Comparison of ENCODE assay signal across 21 mouse cellular contexts in genomic region chr8:50592899-50593454, GRCm38 (mm10).
A peak's percentile ranks its signal among the peaks of the same experiment; 100 is the strongest.
DNase-seq lines count a peak whose midpoint lies in the region; ATAC-seq lines count a peak whose summit lies in the region.
"Had no signal": no experiment of that assay in that cellular context is flagged by ENCODE, and none has a peak within 500 bp of the region (broad histone marks: within the 10 kb centered on the region; RNA-seq: fewer than 3 reads in every experiment).

No protein-coding gene starts in this region.

- no peak overlapping the region for H3K27ac ChIP-seq in forebrain, embryonic 13.5 days
- no peak overlapping the region for H3K27ac ChIP-seq in forebrain, embryonic 10.5 days
- H3K27ac ChIP-seq in midbrain, embryonic 12.5 days (replicated peaks): no peak overlapping the region
- no peak overlapping the region for H3K27ac ChIP-seq in midbrain, embryonic 16.5 days (ENCODE audit: low read length)
- H3K27ac ChIP-seq in neural tube, embryonic 13.5 days (replicated peaks): no peak overlapping the region
- H3K27ac ChIP-seq: embryonic facial prominence, embryonic 10.5 days; heart, embryonic 10.5 days had no signal

- DNase-seq in forebrain, embryonic 10.5 days (ENCODE audit: extremely low spot score, low spot score): no peak
- no peak for DNase-seq in neural tube, embryonic 10.5 days (ENCODE audit: extremely low spot score, low spot score)
- DNase-seq in retina, embryonic 14.5 days (ENCODE audit: low spot score): peak; percentile 13
- DNase-seq: adrenal gland, postnatal 14 days; cerebellum, adult 2 months; cerebellum, postnatal 10 days; gastrocnemius, postnatal 36 days; heart, adult 11 months; heart, postnatal 10 days; heart, postnatal 4 days had no signal

- H3K4me2 ChIP-seq in forebrain, embryonic 13.5 days: no peak overlapping the region
- no peak overlapping the region for H3K4me2 ChIP-seq in midbrain, embryonic 12.5 days (replicated peaks)
- no peak overlapping the region for H3K4me2 ChIP-seq in midbrain, embryonic 16.5 days (ENCODE audit: low read length)
- H3K4me2 ChIP-seq in neural tube, embryonic 13.5 days: no peak overlapping the region

- H3K4me1 ChIP-seq in forebrain, embryonic 13.5 days: no peaks in the 10 kb centered on the region
- H3K4me1 ChIP-seq in forebrain, embryonic 10.5 days: no peaks in the 10 kb centered on the region
- no peaks in the 10 kb centered on the region for H3K4me1 ChIP-seq in midbrain, embryonic 12.5 days
- no peaks in the 10 kb centered on the region for H3K4me1 ChIP-seq in midbrain, embryonic 16.5 days (ENCODE audit: control insufficient read depth, insufficient read depth, low read length)
- no peaks in the 10 kb centered on the region for H3K4me1 ChIP-seq in neural tube, embryonic 13.5 days (replicated peaks)
- H3K4me1 ChIP-seq: embryonic facial prominence, embryonic 10.5 days; heart, embryonic 10.5 days had no signal

- H3K9me3 ChIP-seq in forebrain, embryonic 13.5 days (replicated peaks): no peaks in the 10 kb centered on the region
- no peaks in the 10 kb centered on the region for H3K9me3 ChIP-seq in forebrain, embryonic 10.5 days
- H3K9me3 ChIP-seq in midbrain, embryonic 12.5 days: no peaks in the 10 kb centered on the region
- H3K9me3 ChIP-seq in midbrain, embryonic 16.5 days (replicated peaks; ENCODE audit: control insufficient read depth, low read length, poor library complexity, severe bottlenecking): no peaks in the 10 kb centered on the region
- no peaks in the 10 kb centered on the region for H3K9me3 ChIP-seq in neural tube, embryonic 13.5 days
- H3K9me3 ChIP-seq: embryonic facial prominence, embryonic 10.5 days; heart, embryonic 10.5 days had no signal

- H3K27me3 ChIP-seq in forebrain, embryonic 13.5 days: no peaks in the 10 kb centered on the region
- H3K27me3 ChIP-seq in forebrain, embryonic 10.5 days (ENCODE audit: poor library complexity, severe bottlenecking): no peaks in the 10 kb centered on the region
- no peaks in the 10 kb centered on the region for H3K27me3 ChIP-seq in midbrain, embryonic 12.5 days
- H3K27me3 ChIP-seq in midbrain, embryonic 16.5 days (ENCODE audit: control insufficient read depth, insufficient read depth, low read depth, low read length): no peaks in the 10 kb centered on the region
- H3K27me3 ChIP-seq in neural tube, embryonic 13.5 days: no peaks in the 10 kb centered on the region
- H3K27me3 ChIP-seq: CH12.LX, Patski had no signal

- WGBS in forebrain, embryonic 13.5 days: 70% methylated on average over 2 of the region's 2 CpGs
- WGBS in forebrain, embryonic 10.5 days: 81% methylated on average over 2 of the region's 2 CpGs
- 86% methylated on average over 2 of the region's 2 CpGs for WGBS in midbrain, embryonic 12.5 days
- WGBS in midbrain, embryonic 16.5 days: 68% methylated on average over 2 of the region's 2 CpGs
- 64% methylated on average over 2 of the region's 2 CpGs for WGBS in neural tube, embryonic 13.5 days

- no peak overlapping the region for H3K9ac ChIP-seq in forebrain, embryonic 13.5 days
- no peak overlapping the region for H3K9ac ChIP-seq in midbrain, embryonic 12.5 days (replicated peaks)
- H3K9ac ChIP-seq in midbrain, embryonic 16.5 days (ENCODE audit: low read depth, low read length): no peak overlapping the region
- no peak overlapping the region for H3K9ac ChIP-seq in neural tube, embryonic 13.5 days

- no peak overlapping the region for H3K4me3 ChIP-seq in forebrain, embryonic 13.5 days
- no peak overlapping the region for H3K4me3 ChIP-seq in forebrain, embryonic 10.5 days
- no peak overlapping the region for H3K4me3 ChIP-seq in midbrain, embryonic 12.5 days
- no peak overlapping the region for H3K4me3 ChIP-seq in midbrain, embryonic 16.5 days (ENCODE audit: low read depth, low read length)
- no peak overlapping the region for H3K4me3 ChIP-seq in neural tube, embryonic 13.5 days
- H3K4me3 ChIP-seq: embryonic facial prominence, embryonic 10.5 days; heart, embryonic 10.5 days had no signal

- ATAC-seq in forebrain, embryonic 13.5 days: 0 out of 2 replicates have a peak, but pooled peaks have one; percentile 45
- peak; percentile 30; the same call in 1 of the 2 replicates for ATAC-seq in midbrain, embryonic 12.5 days (ENCODE audit: low FRiP score, low read depth)
- no peak for ATAC-seq in midbrain, embryonic 16.5 days
- ATAC-seq in neural tube, embryonic 13.5 days (ENCODE audit: low read depth): peak; percentile 43; the same call in 1 of the 2 replicates
- ATAC-seq in monocyte, adult 5-6 weeks (replicated peaks; ENCODE audit: insufficient number of reproducible peaks, low FRiP score, low TSS enrichment, poor library complexity, severe bottlenecking): no peak
- ATAC-seq: activated CD4-positive, CD25-positive, alpha-beta regulatory T cell, adult 4 months; intestine, embryonic 16.5 days; Patski had no signal

- H3K36me3 ChIP-seq in forebrain, embryonic 13.5 days (ENCODE audit: poor library complexity, severe bottlenecking): no peaks in the 10 kb centered on the region
- no peaks in the 10 kb centered on the region for H3K36me3 ChIP-seq in forebrain, embryonic 10.5 days (replicated peaks)
- no peaks in the 10 kb centered on the region for H3K36me3 ChIP-seq in midbrain, embryonic 12.5 days
- H3K36me3 ChIP-seq in midbrain, embryonic 16.5 days (ENCODE audit: control insufficient read depth, insufficient read depth, low read length): no peaks in the 10 kb centered on the region
- no peaks in the 10 kb centered on the region for H3K36me3 ChIP-seq in neural tube, embryonic 13.5 days
- H3K36me3 ChIP-seq: embryonic facial prominence, embryonic 10.5 days; heart, embryonic 10.5 days had no signal

Comparison
In these comparisons a context has a peak if more than half of its experiments do, and no peak if none do; other contexts are left out.
1. ATAC-seq: peak in forebrain, embryonic 13.5 days (single experiment), midbrain, embryonic 12.5 days (single experiment) and neural tube, embryonic 13.5 days (single experiment); none in midbrain, embryonic 16.5 days (single experiment) and monocyte, adult 5-6 weeks (single experiment).